8 mouse cellular contexts compared by ENCODE assay signal in genomic region chr7:143087070-143087579, GRCm38 (mm10). TPM values are rescaled to one million over a fixed set of nuclear protein-coding genes. Genes with fewer than 3 reads are reported as not detected.
DNase-seq lines count a peak whose midpoint lies in the region; ATAC-seq and TF ChIP-seq lines count a peak whose summit lies in the region.

No protein-coding gene starts in this region.

- H3K27me3 ChIP-seq in E14TG2a.4 (ENCODE audit: insufficient read depth, low read length), result peaks cover 67% of the 10 kb centered on the region
- H3K27me3 ChIP-seq in forebrain, embryonic 11.5 days (ENCODE audit: control insufficient read depth, insufficient read depth, low read length), result no peaks in the 10 kb centered on the region
- no peaks in the 10 kb centered on the region for H3K27me3 ChIP-seq in intestine, embryonic 15.5 days (replicated peaks)
- H3K27me3 ChIP-seq in liver, embryonic 13.5 days, result 0 out of 2 replicates have a peak, but pooled peaks cover 8% of the 10 kb centered on the region

- H3K36me3 ChIP-seq in E14TG2a.4 (ENCODE audit: insufficient read depth, low read length), result no peaks in the 10 kb centered on the region
- H3K36me3 ChIP-seq in forebrain, embryonic 11.5 days (ENCODE audit: control insufficient read depth, insufficient read depth, low read length), result no peaks in the 10 kb centered on the region
- H3K36me3 ChIP-seq in intestine, embryonic 15.5 days, result no peaks in the 10 kb centered on the region
- H3K36me3 ChIP-seq in liver, embryonic 13.5 days, result no peaks in the 10 kb centered on the region

- no peaks in the 10 kb centered on the region for H3K9me3 ChIP-seq in E14TG2a.4 (ENCODE audit: low read length)
- H3K9me3 ChIP-seq in forebrain, embryonic 11.5 days (ENCODE audit: control insufficient read depth, low read length), result no peaks in the 10 kb centered on the region
- no peaks in the 10 kb centered on the region for H3K9me3 ChIP-seq in intestine, embryonic 15.5 days
- no peaks in the 10 kb centered on the region for H3K9me3 ChIP-seq in liver, embryonic 13.5 days (replicated peaks)

- H3K9ac ChIP-seq in forebrain, embryonic 11.5 days (ENCODE audit: low read length), result no peak overlapping the region
- peak overlapping the region; percentile 39 for H3K9ac ChIP-seq in intestine, embryonic 15.5 days
- H3K9ac ChIP-seq in liver, embryonic 13.5 days, result no peak overlapping the region

- WGBS in forebrain, embryonic 11.5 days, result 48% methylated on average over 4 of the region's 4 CpGs
- 38% methylated on average over 4 of the region's 4 CpGs for WGBS in intestine, embryonic 15.5 days
- 52% methylated on average over 4 of the region's 4 CpGs for WGBS in liver, embryonic 13.5 days (ENCODE audit: insufficient replicate concordance)

- H3K4me2 ChIP-seq in forebrain, embryonic 11.5 days (ENCODE audit: low read depth, low read length, severe bottlenecking), result no peak overlapping the region
- H3K4me2 ChIP-seq in intestine, embryonic 15.5 days (replicated peaks), result peak overlapping the region; percentile 46
- H3K4me2 ChIP-seq in liver, embryonic 13.5 days, result no peak overlapping the region

- ATAC-seq in frontal cortex, adult (ENCODE audit: low TSS enrichment), result 0 out of 2 replicates have a peak, but pooled peaks have one; percentile 55
- ATAC-seq in forebrain, embryonic 11.5 days (replicated peaks; ENCODE audit: low FRiP score), result 0 out of 2 replicates have a peak, but pooled peaks have one; percentile 12
- ATAC-seq in intestine, embryonic 15.5 days, result peak; percentile 88
- peak; percentile 47 for ATAC-seq in liver, embryonic 13.5 days (ENCODE audit: low read depth)

- H3K4me1 ChIP-seq in E14TG2a.4 (replicated peaks; ENCODE audit: low read depth, low read length), result peaks cover 9% of the 10 kb centered on the region
- H3K4me1 ChIP-seq in forebrain, embryonic 11.5 days (replicated peaks; ENCODE audit: control insufficient read depth, insufficient read depth, low read length), result no peaks in the 10 kb centered on the region
- peaks cover 5% of the 10 kb centered on the region; the same call in 1 of the 2 replicates for H3K4me1 ChIP-seq in intestine, embryonic 15.5 days (replicated peaks)
- peaks cover 2% of the 10 kb centered on the region; the same call in 1 of the 2 replicates for H3K4me1 ChIP-seq in liver, embryonic 13.5 days (replicated peaks)

- H3K4me3 ChIP-seq in E14TG2a.4 (replicated peaks; ENCODE audit: low read length), result no peak overlapping the region
- H3K4me3 ChIP-seq in forebrain, embryonic 11.5 days (ENCODE audit: low read depth, low read length), result no peak overlapping the region
- peak overlapping the region; percentile 23 for H3K4me3 ChIP-seq in intestine, embryonic 15.5 days (replicated peaks)
- H3K4me3 ChIP-seq in liver, embryonic 13.5 days (replicated peaks), result no peak overlapping the region

- no peak for DNase-seq in frontal cortex, postnatal 14 days (ENCODE audit: low spot score in 2 of 2)
- DNase-seq in forebrain, embryonic 11.5 days (ENCODE audit: low spot score), result peak; percentile 70
- DNase-seq in liver, embryonic 13.5 days, result no peak
- peak; percentile 56 for DNase-seq in ovary, postnatal 36 days (ENCODE audit: low spot score)
- DNase-seq in spleen, adult 18-20 months, result no peak

- TF ChIP-seq CTCF in E14TG2a.4 (conservative IDR thresholded peaks at IDR 0.05; ENCODE audit: low read length), result peak; percentile 49

- no peak overlapping the region for H3K27ac ChIP-seq in forebrain, embryonic 11.5 days (ENCODE audit: low read depth, low read length)
- H3K27ac ChIP-seq in intestine, embryonic 15.5 days, result peak overlapping the region; percentile 69
- H3K27ac ChIP-seq in liver, embryonic 13.5 days, result no peak overlapping the region; the same call in 1 of the 2 replicates

RNA-seq across cellular contexts. Expression of gene Trpm5, which starts 7.3 kb away (rescaled TPM):
- 0.64 and 0.85 TPM in 2 replicates for polyA plus RNA-seq in forebrain, embryonic 11.5 days (2014; fragmentation: Nextera tagmentation; extraction: Ambion mirVana)
- 8.2 and 9.8 TPM in 2 replicates for polyA plus RNA-seq in intestine, embryonic 15.5 days (2015; fragmentation: Nextera tagmentation; extraction: Ambion mirVana)
- polyA plus RNA-seq in liver, embryonic 13.5 days (2015; fragmentation: Nextera tagmentation; extraction: Ambion mirVana), result 0.73 and 0.75 TPM in 2 replicates

RNA-seq across cellular contexts. Expression of gene Tssc4, which starts 18.1 kb away (rescaled TPM):
- 73.3 and 82.6 TPM in 2 replicates for polyA plus RNA-seq in forebrain, embryonic 11.5 days (2014; fragmentation: Nextera tagmentation; extraction: Ambion mirVana)
- polyA plus RNA-seq in intestine, embryonic 15.5 days (2015; fragmentation: Nextera tagmentation; extraction: Ambion mirVana), result 76.0 and 76.2 TPM in 2 replicates
- polyA plus RNA-seq in liver, embryonic 13.5 days (2015; fragmentation: Nextera tagmentation; extraction: Ambion mirVana), result 44.2 and 45.3 TPM in 2 replicates

RNA-seq across cellular contexts. Expression of gene Kcnq1, which starts 19.0 kb away (rescaled TPM):
- 1.1 and 1.5 TPM in 2 replicates for polyA plus RNA-seq in forebrain, embryonic 11.5 days (2014; fragmentation: Nextera tagmentation; extraction: Ambion mirVana)
- 7.9 and 9.9 TPM in 2 replicates for polyA plus RNA-seq in intestine, embryonic 15.5 days (2015; fragmentation: Nextera tagmentation; extraction: Ambion mirVana)
- 0.27 and 0.57 TPM in 2 replicates for polyA plus RNA-seq in liver, embryonic 13.5 days (2015; fragmentation: Nextera tagmentation; extraction: Ambion mirVana)

RNA-seq across cellular contexts. Expression of gene Cd81, which starts 34.6 kb away (rescaled TPM):
- 216 and 246 TPM in 2 replicates for polyA plus RNA-seq in forebrain, embryonic 11.5 days (2014; fragmentation: Nextera tagmentation; extraction: Ambion mirVana)
- polyA plus RNA-seq in intestine, embryonic 15.5 days (2015; fragmentation: Nextera tagmentation; extraction: Ambion mirVana), result 411 and 413 TPM in 2 replicates
- 130 and 131 TPM in 2 replicates for polyA plus RNA-seq in liver, embryonic 13.5 days (2015; fragmentation: Nextera tagmentation; extraction: Ambion mirVana)

Comparison
In these comparisons a context has a peak if more than half of its experiments do, and no peak if none do; other contexts are left out.
1. ATAC-seq: peak in every context shown above with its lines; median percentile 88 in intestine, embryonic 15.5 days; 55 in frontal cortex, adult; 47 in liver, embryonic 13.5 days; 12 in forebrain, embryonic 11.5 days.
2. DNase-seq: peak in forebrain, embryonic 11.5 days (single experiment) and ovary, postnatal 36 days (single experiment); none in frontal cortex, postnatal 14 days (0 of 2), liver, embryonic 13.5 days (single experiment) and spleen, adult 18-20 months (0 of 2).